Mouse (Mus musculus): ENCODE data around the gene Hic2.

DNA sequence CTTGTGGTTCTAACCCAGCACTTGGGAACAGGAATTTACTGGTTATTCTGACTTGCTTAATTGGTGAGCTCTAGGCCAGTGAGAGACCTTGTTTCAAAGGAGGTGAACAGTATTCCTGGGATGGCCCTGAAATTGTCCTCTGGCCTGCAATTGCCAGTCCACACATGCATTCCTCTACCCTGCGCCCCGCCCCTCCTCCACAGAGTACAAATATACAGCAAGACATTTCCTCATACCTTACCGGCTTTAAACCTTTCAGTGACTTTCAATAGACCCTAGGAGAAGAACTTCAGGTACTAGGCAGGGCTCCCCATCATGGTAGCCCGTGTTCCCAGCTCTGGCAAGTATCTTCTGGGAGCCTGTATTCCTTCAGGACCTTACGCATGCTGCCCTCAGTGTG is 7.8 kb upstream of the Hic2 start:
- TF ChIP-seq GATA2 (IDR thresholded peaks at IDR 0.05; ENCODE audit: borderline replicate concordance, low read depth, low read length): no peak
- no peak for TF ChIP-seq CTCF (IDR thresholded peaks at IDR 0.05; ENCODE audit: low read depth, low read length)
- TF ChIP-seq GATA1 (IDR thresholded peaks at IDR 0.05; ENCODE audit: borderline replicate concordance, low read length): no peak
